Mouse (Mus musculus) E14TG2a.4 (cell line): ENCODE data around the gene Sephs2.

Source experiments
- CTCF ChIP-seq: conservative IDR thresholded peaks from 2 replicates; pipeline ENCODE4 v1.5.1; 2014; ENCODE audit warnings: low read length
- NANOG ChIP-seq: IDR thresholded peaks from 2 replicates; pipeline ENCODE4 v1.6.1; 2014; ENCODE audit warnings: borderline replicate concordance, low read length, mixed read lengths

DNA sequence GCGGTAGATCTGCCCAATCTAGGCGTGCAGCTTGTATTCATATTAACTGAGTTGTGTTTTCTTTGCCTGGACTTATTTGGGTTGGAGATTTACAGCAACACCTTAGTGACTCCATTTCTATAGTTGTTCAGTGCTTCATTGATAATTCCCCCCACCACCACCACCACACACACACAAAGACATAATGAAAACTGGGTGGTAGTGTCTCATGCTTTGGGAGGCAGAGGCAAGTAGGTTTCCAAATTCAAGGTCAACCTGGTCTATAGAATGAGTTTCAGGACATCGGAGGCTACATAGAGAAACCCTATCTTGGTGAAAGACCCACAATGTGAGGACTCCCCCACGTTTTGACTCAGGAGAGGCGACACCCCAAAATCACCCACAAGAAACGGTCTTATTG is 49.2 kb downstream of the Sephs2 start:
- TF ChIP-seq CTCF, result no peak
- no peak for TF ChIP-seq NANOG
